Mouse (Mus musculus) stomach, embryonic 15.5 days (tissue): ENCODE results near the gene Ttc34. TPM values are rescaled to one million over a fixed set of nuclear protein-coding genes. Genes with fewer than 3 reads are reported as not detected.
A peak's percentile ranks its signal among the peaks of the same experiment; 100 is the strongest.

Source experiments
- ATAC-seq: fragments of 200-750 bp; cut with Nextera tagmentation; 2 replicates; pipeline ENCODE4 v1.8.0; 2017; ENCODE audit warnings: low read depth, moderate number of reproducible peaks, moderate TSS enrichment; ENCODE audit not compliant: insufficient read depth, low FRiP score
- H3K27ac ChIP-seq: fragments of 300-500 bp; sonication (generic); 2 replicates; pipeline ENCODE4 v1.5.1; 2015; ENCODE audit warnings: mild to moderate bottlenecking, inconsistent platforms
- H3K27me3 ChIP-seq: fragments of 300-500 bp; sonication (generic); replicated peaks from 2 replicates; pipeline ENCODE4 v1.6.1; 2015; ENCODE audit warnings: inconsistent platforms
- H3K36me3 ChIP-seq: fragments of 300-500 bp; sonication (generic); 2 replicates; pipeline ENCODE4 v1.6.1; 2015; ENCODE audit warnings: inconsistent platforms
- H3K4me1 ChIP-seq: fragments of 300-500 bp; sonication (generic); 2 replicates; pipeline ENCODE4 v1.6.1; 2015; ENCODE audit warnings: inconsistent platforms
- H3K4me2 ChIP-seq: fragments of 300-500 bp; sonication (generic); 2 replicates; pipeline ENCODE4 v1.6.1; 2015; ENCODE audit warnings: mild to moderate bottlenecking, inconsistent platforms
- H3K4me3 ChIP-seq: fragments of 300-500 bp; sonication (generic); replicated peaks from 2 replicates; pipeline ENCODE4 v1.5.1; 2015; ENCODE audit warnings: inconsistent platforms
- H3K9ac ChIP-seq: fragments of 300-500 bp; sonication (generic); 2 replicates; pipeline ENCODE4 v1.6.1; 2015; ENCODE audit warnings: inconsistent platforms
- H3K9me3 ChIP-seq: fragments of 300-500 bp; sonication (generic); 2 replicates; pipeline ENCODE4 v1.6.1; 2016; ENCODE audit warnings: inconsistent platforms
- WGBS: fragments of 180-500 bp; shearing (Covaris S2); methylation state at CpG from one replicate; pipeline ENCODE4 v1.1.7; 2015; 5-methylcytosine and 5-hydroxymethylcytosine counted together
- polyA plus RNA-seq: library from polyadenylated mRNA; unstranded; fragments of >200 nt; fragmentation: Nextera tagmentation; extraction: Ambion mirVana; gene quantifications from 2 replicates; pipeline ENCODE4 v1.2.1, GENCODE M21; 2015

Ttc34 gene
- polyA plus RNA-seq = 0.08 and 0.17 TPM in 2 replicates

GRCm38 (mm10) chr4:154837170-154837569 is at the start of gene Ttc34:
Gene Ttc34, plus strand, starts transcription at chr4:154837459.
- Histone ChIP-seq H3K4me3 (no peak within 1 kb of the TSS), H3K36me3 (no peaks in the 10 kb centered on the region), H3K9ac (no peak within 1 kb of the TSS), H3K4me1 (no peaks in the 10 kb centered on the region), H3K27me3 (no peaks in the 10 kb centered on the region), H3K9me3 (no peaks in the 10 kb centered on the region), H3K4me2 (no peak within 1 kb of the TSS), H3K27ac (no peak within 1 kb of the TSS)
- 48% methylated on average over 2 of the region's 2 CpGs for WGBS
- peak; percentile 45; the same call in 1 of the 2 replicates for ATAC-seq

DNA sequence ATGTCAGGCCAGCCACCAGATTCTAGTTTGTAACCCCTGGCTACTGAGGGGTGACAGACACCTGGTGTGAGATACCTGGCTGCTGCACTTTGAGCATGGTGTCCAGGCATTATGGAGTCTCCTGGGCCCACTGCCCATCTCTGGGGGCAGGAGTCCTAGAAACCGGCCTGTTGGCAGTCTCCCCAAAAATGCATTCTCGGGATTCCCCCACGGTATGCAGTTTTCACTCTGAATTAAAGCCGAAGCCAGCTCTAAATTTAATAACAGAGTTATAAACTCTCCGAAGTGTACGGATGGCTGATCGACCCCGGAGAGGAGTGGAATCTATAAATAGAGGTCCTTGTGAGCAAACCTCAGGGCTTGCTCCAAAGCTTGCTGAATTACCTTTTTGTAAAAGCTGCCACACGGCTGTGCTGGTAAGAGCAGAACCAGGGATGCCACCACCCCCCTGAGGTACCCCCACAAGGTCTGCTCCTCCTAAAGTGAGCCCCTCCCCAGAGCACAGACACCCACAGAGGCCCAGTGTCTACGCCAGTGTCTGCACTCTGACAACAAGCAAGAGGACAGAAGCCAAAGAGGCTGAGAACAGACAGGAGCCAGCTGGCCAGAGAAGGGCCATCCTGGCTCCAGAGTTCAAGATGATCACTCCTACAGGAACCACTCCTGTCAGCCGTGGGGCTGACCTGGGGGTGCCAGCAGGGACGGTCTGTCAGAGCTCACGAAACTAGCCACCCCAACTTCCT is 49.1 kb upstream of the Ttc34 start:
- no peak overlapping the region; the same call in 1 of the 2 replicates for H3K4me2 ChIP-seq

DNA sequence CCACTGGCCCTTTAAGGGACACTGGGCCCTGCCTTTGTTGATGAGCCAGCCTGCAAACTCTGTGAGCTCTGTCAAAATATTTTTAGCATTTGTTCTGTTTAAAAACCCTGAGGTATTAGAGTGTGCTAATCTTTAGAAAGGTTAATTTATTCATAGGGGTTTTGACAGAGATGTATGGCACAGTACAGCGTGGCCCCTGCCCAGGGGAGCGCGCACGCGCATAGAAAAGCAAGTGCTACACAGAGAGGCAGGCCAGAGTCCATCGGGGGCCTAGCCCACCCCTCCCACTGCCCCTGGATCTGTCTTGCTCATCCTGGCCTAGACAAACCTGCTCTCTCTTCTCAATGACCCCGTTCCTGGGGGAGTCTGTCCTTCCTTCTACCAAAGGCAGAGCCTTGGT is 45.4 kb upstream of the Ttc34 start:
- Histone ChIP-seq H3K9me3 (no peaks in the 10 kb centered on the region), H3K9ac (no peak overlapping the region), H3K4me2 (no peak overlapping the region), H3K36me3 (no peaks in the 10 kb centered on the region), H3K4me3 (no peak overlapping the region), H3K27ac (no peak overlapping the region), H3K4me1 (peaks cover 4% of the 10 kb centered on the region), H3K27me3 (no peaks in the 10 kb centered on the region)
- ATAC-seq = no peak
- 72% methylated on average over 7 of the region's 7 CpGs for WGBS

More for the DNA sequence above, 49.1 kb upstream of the Ttc34 start:
- Histone ChIP-seq H3K9me3 (no peaks in the 10 kb centered on the region), H3K36me3 (no peaks in the 10 kb centered on the region), H3K9ac (no peak overlapping the region), H3K4me3 (no peak overlapping the region), H3K27ac (peak overlapping the region; percentile 2; the same call in 1 of the 2 replicates), H3K27me3 (no peaks in the 10 kb centered on the region), H3K4me1 (peaks cover 14% of the 10 kb centered on the region)
- no peak for ATAC-seq
- WGBS = 36% methylated on average over 13 of the region's 13 CpGs

GRCm38 (mm10) chr4:154793499-154793898 is 43.8 kb upstream of the Ttc34 start:
- WGBS = 36% methylated on average over 7 of the region's 7 CpGs
- Histone ChIP-seq H3K4me2 (no peak overlapping the region), H3K36me3 (no peaks in the 10 kb centered on the region), H3K9ac (no peak overlapping the region), H3K9me3 (no peaks in the 10 kb centered on the region), H3K4me1 (no peaks in the 10 kb centered on the region), H3K27me3 (no peaks in the 10 kb centered on the region), H3K4me3 (no peak overlapping the region), H3K27ac (no peak overlapping the region)
- ATAC-seq = no peak

DNA sequence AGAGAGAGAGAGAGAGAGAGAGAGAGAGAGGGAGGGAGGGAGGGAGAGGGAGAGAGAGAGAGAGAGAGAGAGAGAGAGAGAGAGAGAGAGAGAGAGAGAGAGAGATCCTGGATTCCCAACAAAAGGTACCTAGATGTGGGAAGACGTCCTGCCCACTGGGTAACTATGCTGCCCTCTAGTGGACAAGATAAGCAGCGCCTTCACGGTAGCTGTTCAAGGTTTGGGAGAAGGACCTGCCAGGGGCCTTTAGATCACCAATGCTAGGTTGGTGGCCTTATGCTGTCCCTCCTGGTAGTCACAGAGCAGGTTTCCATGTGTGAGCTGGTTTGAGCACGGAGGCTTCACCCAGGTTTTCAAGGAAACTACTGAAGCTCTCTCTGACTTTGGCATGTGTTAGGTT is 39.4 kb upstream of the Ttc34 start:
- no peak overlapping the region for H3K9ac ChIP-seq
- H3K4me3 ChIP-seq = no peak overlapping the region
- no peak for ATAC-seq
- H3K9me3 ChIP-seq = no peaks in the 10 kb centered on the region
- H3K4me2 ChIP-seq = no peak overlapping the region
- no peaks in the 10 kb centered on the region for H3K36me3 ChIP-seq
- peaks cover 21% of the 10 kb centered on the region for H3K27me3 ChIP-seq
- 9% methylated on average over 4 of the region's 4 CpGs for WGBS
- no peak overlapping the region for H3K27ac ChIP-seq
- peaks cover 5% of the 10 kb centered on the region; the same call in 1 of the 2 replicates for H3K4me1 ChIP-seq

- no peak overlapping the region for H3K4me2 ChIP-seq
- ATAC-seq = 0 out of 2 replicates have a peak, but pooled peaks have one; percentile 35
- H3K27me3 ChIP-seq = peaks cover 25% of the 10 kb centered on the region
- H3K4me1 ChIP-seq = peaks cover 5% of the 10 kb centered on the region; the same call in 1 of the 2 replicates
- 41% methylated on average over 5 of the region's 5 CpGs for WGBS
- no peak overlapping the region for H3K4me3 ChIP-seq
- no peaks in the 10 kb centered on the region for H3K9me3 ChIP-seq
- no peaks in the 10 kb centered on the region for H3K36me3 ChIP-seq
- no peak overlapping the region for H3K27ac ChIP-seq
- H3K9ac ChIP-seq = no peak overlapping the region
Measured at GRCm38 (mm10) chr4:154800543-154800942, 36.7 kb upstream of the Ttc34 start.

- Histone ChIP-seq H3K4me3 (no peak overlapping the region), H3K9me3 (no peaks in the 10 kb centered on the region), H3K4me1 (peaks cover 5% of the 10 kb centered on the region; the same call in 1 of the 2 replicates), H3K4me2 (peak overlapping the region; percentile 26), H3K36me3 (no peaks in the 10 kb centered on the region), H3K9ac (no peak overlapping the region), H3K27me3 (peaks cover 28% of the 10 kb centered on the region), H3K27ac (no peak overlapping the region)
- no peak for ATAC-seq
- 4% methylated on average over 26 of the region's 26 CpGs for WGBS
Measured at GRCm38 (mm10) chr4:154802210-154802609, 35.0 kb upstream of the Ttc34 start.

DNA sequence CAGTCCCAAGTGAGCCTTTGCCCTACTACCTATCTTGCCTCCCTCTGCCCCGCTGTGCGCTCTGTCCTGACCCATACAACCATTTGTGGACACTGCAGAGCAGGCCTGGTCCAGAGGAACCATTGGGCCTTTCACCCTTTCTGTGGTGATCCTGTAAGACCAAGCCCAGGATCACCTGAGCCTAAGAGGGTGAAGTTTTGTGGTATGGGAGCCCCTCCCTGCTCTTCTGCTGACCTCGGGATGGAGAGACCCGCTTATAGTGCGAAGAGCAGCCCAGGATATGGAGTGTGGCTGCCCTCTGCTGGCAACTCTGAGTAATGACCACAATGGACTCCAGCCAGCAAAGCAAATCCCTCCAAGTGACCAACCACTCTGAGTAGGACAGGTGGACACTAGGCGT is 11.6 kb upstream of the Ttc34 start:
- Histone ChIP-seq H3K27ac (no peak overlapping the region), H3K36me3 (no peaks in the 10 kb centered on the region), H3K4me3 (no peak overlapping the region), H3K9me3 (no peaks in the 10 kb centered on the region), H3K9ac (no peak overlapping the region), H3K4me2 (no peak overlapping the region), H3K4me1 (no peaks in the 10 kb centered on the region), H3K27me3 (no peaks in the 10 kb centered on the region)
- WGBS = 32% methylated on average over 6 of the region's 6 CpGs
- ATAC-seq = peak; percentile 41; the same call in 1 of the 2 replicates

DNA sequence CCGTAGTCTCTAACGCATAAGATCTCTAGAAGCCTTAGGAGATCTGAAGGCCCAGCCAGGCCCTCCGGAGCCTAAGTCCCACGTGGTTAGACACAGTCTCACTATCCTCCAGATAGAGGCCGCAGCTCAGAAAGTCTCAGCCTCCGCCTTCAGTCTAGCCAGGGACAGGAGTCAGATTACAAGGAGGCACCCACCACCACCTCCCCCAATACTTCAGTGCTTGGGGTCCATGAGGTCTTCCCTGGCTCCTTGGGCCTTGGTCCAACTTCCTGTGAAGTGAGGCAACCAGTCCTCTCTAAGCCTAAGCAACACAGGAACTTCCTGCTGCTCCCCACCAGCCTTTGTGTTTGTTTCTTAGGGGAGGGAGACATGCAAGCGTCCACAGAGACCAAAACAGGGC is 11.0 kb upstream of the Ttc34 start:
- H3K27me3 ChIP-seq = no peaks in the 10 kb centered on the region
- 54% methylated on average over 7 of the region's 7 CpGs for whole genome bisulfite sequencing
- no peaks in the 10 kb centered on the region for H3K9me3 ChIP-seq
- H3K4me3 ChIP-seq = no peak overlapping the region
- H3K36me3 ChIP-seq = no peaks in the 10 kb centered on the region
- H3K9ac ChIP-seq = no peak overlapping the region
- H3K4me2 ChIP-seq = no peak overlapping the region
- H3K27ac ChIP-seq = no peak overlapping the region
- ATAC-seq = no peak
- H3K4me1 ChIP-seq = no peaks in the 10 kb centered on the region

GRCm38 (mm10) chr4:154827181-154827580 is 10.1 kb upstream of the Ttc34 start:
- Histone ChIP-seq H3K9me3 (no peaks in the 10 kb centered on the region), H3K9ac (no peak overlapping the region), H3K27ac (no peak overlapping the region), H3K36me3 (no peaks in the 10 kb centered on the region), H3K4me1 (no peaks in the 10 kb centered on the region), H3K4me3 (no peak overlapping the region), H3K27me3 (no peaks in the 10 kb centered on the region), H3K4me2 (no peak overlapping the region)
- 87% methylated on average over 7 of the region's 7 CpGs for WGBS
- no peak for ATAC-seq

DNA sequence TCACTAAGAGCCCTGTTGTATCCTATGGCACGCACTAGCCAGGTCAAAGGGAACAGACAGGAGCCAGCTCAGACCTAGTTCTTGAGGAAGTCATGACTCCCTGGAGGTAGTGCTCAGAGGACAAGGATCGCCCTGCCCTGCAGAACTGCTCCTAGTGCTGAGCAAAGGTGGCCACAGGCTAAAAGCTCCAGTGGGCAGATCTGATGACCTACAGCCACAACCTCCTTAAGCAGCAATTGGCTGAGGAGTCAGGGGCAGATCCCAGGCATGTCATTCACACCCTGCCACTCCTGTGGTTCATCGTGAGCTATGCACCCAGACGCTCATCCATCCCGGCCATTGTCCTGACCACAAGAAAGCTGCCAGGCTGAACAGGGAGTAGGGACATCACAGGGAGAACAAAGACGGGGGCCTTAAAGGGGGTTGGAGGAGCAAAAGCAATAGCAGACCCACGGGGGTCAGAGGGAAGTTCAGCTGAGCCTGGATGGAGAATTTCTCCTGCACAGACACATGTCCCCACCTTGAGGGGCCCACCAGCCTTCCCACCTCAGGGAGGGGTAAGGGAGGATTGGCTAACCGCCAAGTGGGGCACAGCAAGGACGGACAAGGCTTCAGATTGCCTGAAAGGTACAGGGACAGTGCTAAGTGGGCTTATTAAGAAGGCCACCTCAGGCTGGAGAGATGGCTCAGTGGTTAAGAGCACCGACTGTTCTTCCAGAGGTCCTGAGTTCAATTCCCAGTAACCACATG is 9.2 kb upstream of the Ttc34 start:
- ATAC-seq = no peak
- 55% methylated on average over 10 of the region's 10 CpGs for WGBS
- no peaks in the 10 kb centered on the region for H3K4me1 ChIP-seq
- no peak overlapping the region for H3K27ac ChIP-seq
- H3K9ac ChIP-seq = no peak overlapping the region
- no peaks in the 10 kb centered on the region for H3K36me3 ChIP-seq
- no peak overlapping the region for H3K4me2 ChIP-seq
- no peak overlapping the region for H3K4me3 ChIP-seq
- no peaks in the 10 kb centered on the region for H3K27me3 ChIP-seq
- no peaks in the 10 kb centered on the region for H3K9me3 ChIP-seq

GRCm38 (mm10) chr4:154831915-154832573 is 5.2 kb upstream of the Ttc34 start:
- no peak for ATAC-seq

More at GRCm38 (mm10) chr4:154831915-154832573, 5.2 kb upstream of the Ttc34 start:
- no peaks in the 10 kb centered on the region for H3K36me3 ChIP-seq
- H3K4me2 ChIP-seq = no peak overlapping the region
- H3K4me1 ChIP-seq = no peaks in the 10 kb centered on the region
- H3K9me3 ChIP-seq = no peaks in the 10 kb centered on the region
- no peak overlapping the region for H3K27ac ChIP-seq
- no peak overlapping the region for H3K4me3 ChIP-seq
- H3K27me3 ChIP-seq = no peaks in the 10 kb centered on the region
- H3K9ac ChIP-seq = no peak overlapping the region
- WGBS = 32% methylated on average over 9 of the region's 9 CpGs
